Mouse (Mus musculus) right cerebral cortex, postnatal 4 days (tissue): ENCODE measurements around the gene Mrpl52.
A peak's percentile ranks its signal among the peaks of the same experiment; 100 is the strongest.

Source experiments
- DNase-seq: peaks from one replicate; pipeline ENCODE4 v3.0.0-alpha.2; 2022

Gene Mrpl52

GRCm38 (mm10) chr14:54426689-54427398, at the start of gene Mrpl52:
Gene Mrpl52 (plus strand): TSS chr14:54426909.
- DNase-seq: peak; percentile 88

- no peak for DNase-seq
Observed at GRCm38 (mm10) chr14:54377166-54377565, 49.5 kb upstream of the Mrpl52 start.

GRCm38 (mm10) chr14:54379571-54379970, 47.1 kb upstream of the Mrpl52 start:
- DNase-seq: no peak

- no peak for DNase-seq
Observed at GRCm38 (mm10) chr14:54380616-54381015, 46.1 kb upstream of the Mrpl52 start.

- DNase-seq: no peak
Observed at GRCm38 (mm10) chr14:54381816-54382215, 44.9 kb upstream of the Mrpl52 start.

- no peak for DNase-seq
Observed at GRCm38 (mm10) chr14:54382641-54383040, 44.1 kb upstream of the Mrpl52 start.

- no peak for DNase-seq
Observed at GRCm38 (mm10) chr14:54383355-54383771, 43.3 kb upstream of the Mrpl52 start.

- no peak for DNase-seq
Observed at GRCm38 (mm10) chr14:54384396-54384795, 42.3 kb upstream of the Mrpl52 start.

GRCm38 (mm10) chr14:54385968-54386618, 40.6 kb upstream of the Mrpl52 start:
- DNase-seq: no peak

GRCm38 (mm10) chr14:54387546-54387945, 39.2 kb upstream of the Mrpl52 start:
- no peak for DNase-seq

- no peak for DNase-seq
Observed at GRCm38 (mm10) chr14:54390843-54391242, 35.9 kb upstream of the Mrpl52 start.

GRCm38 (mm10) chr14:54393794-54394193, 32.9 kb upstream of the Mrpl52 start:
- no peak for DNase-seq

GRCm38 (mm10) chr14:54394309-54394708, 32.4 kb upstream of the Mrpl52 start:
- no peak for DNase-seq

- DNase-seq: no peak
Observed at GRCm38 (mm10) chr14:54396685-54397084, 30.0 kb upstream of the Mrpl52 start.

- no peak for DNase-seq
Observed at GRCm38 (mm10) chr14:54397872-54398527, 28.7 kb upstream of the Mrpl52 start.

GRCm38 (mm10) chr14:54398528-54398916, 28.2 kb upstream of the Mrpl52 start:
- DNase-seq: no peak

- no peak for DNase-seq
Observed at GRCm38 (mm10) chr14:54398921-54399382, 27.8 kb upstream of the Mrpl52 start.

- no peak for DNase-seq
Observed at GRCm38 (mm10) chr14:54401723-54402122, 25.0 kb upstream of the Mrpl52 start.

- DNase-seq: no peak
Observed at GRCm38 (mm10) chr14:54408336-54409056, 18.2 kb upstream of the Mrpl52 start.

GRCm38 (mm10) chr14:54409057-54409645, 17.6 kb upstream of the Mrpl52 start:
- DNase-seq: no peak

GRCm38 (mm10) chr14:54409980-54410810, 16.5 kb upstream of the Mrpl52 start:
- no peak for DNase-seq
